Mouse (Mus musculus) liver, embryonic 14.5 days (tissue): ENCODE results near the gene Whamm.

Source experiments
- CTCF ChIP-seq: IDR thresholded peaks from 2 replicates; pipeline ENCODE4 v1.5.1; 2016; ENCODE audit warnings: antibody characterized with exemption, low read depth, control low read depth
- EP300 ChIP-seq: IDR thresholded peaks from 2 replicates; pipeline ENCODE4 v1.6.1; 2016; ENCODE audit warnings: antibody characterized with exemption, low read depth

DNA sequence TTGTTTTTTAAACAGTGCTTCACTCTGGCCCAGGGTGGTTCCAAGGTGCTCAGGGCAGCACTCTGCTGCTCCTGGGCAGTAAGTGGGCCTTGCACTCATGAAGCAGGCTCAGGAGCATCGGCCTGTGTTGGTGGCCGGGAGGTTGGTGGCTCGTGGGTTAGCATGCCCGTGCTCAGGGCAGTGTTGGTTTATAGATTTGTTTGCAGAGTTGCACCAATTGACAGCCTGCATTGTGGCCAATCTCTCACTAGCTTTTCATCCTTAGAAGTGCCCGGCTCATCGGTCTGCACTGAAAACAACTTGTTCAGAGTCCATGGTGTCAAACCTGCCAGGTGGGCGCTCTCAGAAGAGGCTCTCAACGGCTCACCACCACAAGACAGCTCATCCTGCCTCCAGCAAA, 22.3 kb downstream of the Whamm start:
- TF ChIP-seq CTCF (no peak), EP300 (no peak)
